Mouse (Mus musculus) embryonic stem cell, embryonic (primary cell): ENCODE data around the gene Olfr357.

ENCODE experiments used
- CTCF ChIA-PET, 4 experiments: fragments of 300-600 bp in 2 of 4; fragments of 350-600 bp in 2 of 4; sonication (Branson Sonifier 250); formaldehyde crosslinking; loops; one replicate each; lab custom pipeline; 2022; ENCODE audit warnings: inconsistent platforms in 2 of 4; lab: Charles Lee
- POLR2A ChIA-PET, 4 experiments: fragments of 300-600 bp in 2 of 4; fragments of 350-600 bp in 2 of 4; sonication (Branson Sonifier 250); formaldehyde crosslinking; loops; one replicate each; lab custom pipeline; 2022; ENCODE audit warnings: antibody characterized with exemption in 4 of 4, inconsistent platforms in 1 of 4; lab: Charles Lee

Olfr357 gene

DNA sequence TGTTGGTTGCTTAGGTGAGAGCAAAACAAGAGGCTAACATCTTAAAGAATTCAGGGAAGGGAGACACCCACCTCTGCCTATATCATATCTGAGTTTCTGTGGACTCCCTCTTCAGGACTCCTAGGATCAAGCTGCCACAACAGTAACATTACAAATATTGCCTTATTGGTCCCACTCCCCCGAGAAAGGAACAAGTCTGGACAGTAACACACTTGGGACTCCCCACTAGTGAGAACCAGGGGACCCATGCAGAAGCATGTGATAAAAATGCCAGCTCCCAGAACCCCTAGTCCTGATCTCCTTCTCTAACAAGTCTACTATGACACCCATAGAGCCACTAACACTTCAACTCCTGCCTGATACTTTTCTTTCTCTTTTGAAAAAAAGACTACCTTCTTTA lies at the start of gene Olfr357:
Gene Olfr357, plus strand, starts transcription at position 301 of the 400 bp plus-strand sequence.
- ChIA-PET POLR2A (interaction anchor here in 1 of 4 experiments (0.6 kb wide), 1 partner anchor 43 kb away, joined by 3 read pairs; no protein-coding TSS in a partner anchor), CTCF (interaction anchor here in 1 of 4 experiments (0.6 kb wide), 1 partner anchor 780 kb away, joined by 5 read pairs; no protein-coding TSS in a partner anchor)

DNA sequence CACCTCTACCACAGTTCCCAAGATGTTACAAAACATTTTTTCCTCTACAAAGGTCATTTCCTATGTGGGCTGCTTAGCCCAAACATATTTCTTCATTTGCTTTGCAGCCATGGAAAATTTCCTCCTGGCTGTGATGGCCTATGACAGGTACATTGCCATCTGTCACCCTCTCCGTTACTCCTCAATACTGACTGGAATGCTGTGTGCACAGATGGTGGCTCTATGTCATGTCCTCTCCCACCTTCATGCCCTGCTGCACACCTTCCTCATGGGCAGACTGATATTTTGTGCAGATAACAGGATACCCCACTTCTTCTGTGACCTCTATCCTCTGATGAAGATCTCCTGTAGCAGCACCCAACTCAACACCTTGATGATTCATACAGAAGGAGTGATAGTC lies 3.4 kb downstream of the Olfr357 start:
- ChIA-PET CTCF (no interaction called here), POLR2A (no interaction called here)

- POLR2A ChIA-PET, result no interaction called here
- CTCF ChIA-PET, result no interaction called here
These were observed 15.6 kb downstream of the Olfr357 start, which contains the start of gene Olfr358 for GRCm38 (mm10) chr2:37009235-37009634. Gene Olfr358 (minus strand): TSS chr2:37009335.
